Mouse (Mus musculus) mature B cell (primary cell): ENCODE results near the gene Klhl31.

Source experiments
- in situ Hi-C: fragments of 300-500 bp; cut with MboI; formaldehyde crosslinking; loops from 2 replicates; pipeline ENCODE4 v1.14.3; 2019

Klhl31 gene

DNA sequence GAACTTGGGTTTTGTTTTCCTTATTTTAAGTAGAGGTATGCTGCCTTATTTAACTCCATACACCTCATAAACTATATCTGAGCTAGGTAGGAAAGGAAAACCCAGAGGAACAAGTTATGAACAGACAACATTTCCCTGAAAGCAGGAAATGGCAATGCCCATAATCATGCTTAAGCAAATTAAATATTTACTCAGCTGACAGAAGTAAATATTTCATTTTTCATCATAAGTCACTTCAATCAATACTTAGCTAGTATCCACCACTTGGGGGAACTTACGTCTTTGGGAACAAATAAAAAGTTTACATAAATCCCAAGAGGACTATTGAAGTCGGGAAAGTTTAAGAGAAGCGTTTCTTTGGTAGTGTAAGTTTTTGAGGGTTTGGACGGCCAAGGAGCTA, 67.2 kb downstream of the Klhl31 start:
- in situ Hi-C loops = no loop called here

DNA sequence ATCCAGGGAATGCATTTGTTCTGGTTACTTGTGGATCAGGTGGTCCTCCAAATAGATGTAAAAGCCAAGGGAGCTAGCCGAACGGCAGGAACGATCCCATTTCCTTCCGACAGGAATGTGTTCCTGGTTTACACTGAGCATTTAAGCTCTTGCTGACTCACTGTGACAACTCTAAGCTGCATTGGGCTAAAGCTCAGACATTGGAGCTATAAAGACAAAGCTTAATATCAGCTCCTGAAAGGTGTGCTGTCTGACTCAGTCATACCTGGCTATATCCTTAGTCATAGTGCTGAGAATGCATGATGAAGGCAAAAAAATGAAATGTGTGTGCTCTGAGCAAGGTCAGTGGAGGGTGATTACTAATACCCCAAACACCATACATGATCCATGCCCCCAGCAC, 67.8 kb downstream of the Klhl31 start:
- in situ Hi-C loops = no loop called here

DNA sequence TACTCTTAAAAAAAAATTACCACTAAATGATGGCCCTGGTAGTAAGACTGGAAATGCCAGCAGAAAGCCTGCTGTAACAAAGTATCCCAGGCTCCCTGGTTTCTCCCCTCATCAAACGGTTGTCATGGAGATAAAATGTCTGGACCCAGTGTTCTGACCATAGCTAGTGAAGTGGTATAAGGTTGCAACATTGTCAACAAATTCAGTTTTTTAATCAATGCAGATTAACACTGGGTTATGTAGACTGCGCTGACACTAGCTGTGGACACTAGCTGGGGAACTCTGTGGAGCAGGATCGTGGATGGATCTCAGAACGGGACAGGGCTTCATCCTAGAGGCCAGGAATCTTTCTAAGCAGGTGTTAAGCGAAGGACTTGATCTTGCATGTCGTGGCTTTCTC, 70.2 kb downstream of the Klhl31 start:
- in situ Hi-C loops = no loop called here

DNA sequence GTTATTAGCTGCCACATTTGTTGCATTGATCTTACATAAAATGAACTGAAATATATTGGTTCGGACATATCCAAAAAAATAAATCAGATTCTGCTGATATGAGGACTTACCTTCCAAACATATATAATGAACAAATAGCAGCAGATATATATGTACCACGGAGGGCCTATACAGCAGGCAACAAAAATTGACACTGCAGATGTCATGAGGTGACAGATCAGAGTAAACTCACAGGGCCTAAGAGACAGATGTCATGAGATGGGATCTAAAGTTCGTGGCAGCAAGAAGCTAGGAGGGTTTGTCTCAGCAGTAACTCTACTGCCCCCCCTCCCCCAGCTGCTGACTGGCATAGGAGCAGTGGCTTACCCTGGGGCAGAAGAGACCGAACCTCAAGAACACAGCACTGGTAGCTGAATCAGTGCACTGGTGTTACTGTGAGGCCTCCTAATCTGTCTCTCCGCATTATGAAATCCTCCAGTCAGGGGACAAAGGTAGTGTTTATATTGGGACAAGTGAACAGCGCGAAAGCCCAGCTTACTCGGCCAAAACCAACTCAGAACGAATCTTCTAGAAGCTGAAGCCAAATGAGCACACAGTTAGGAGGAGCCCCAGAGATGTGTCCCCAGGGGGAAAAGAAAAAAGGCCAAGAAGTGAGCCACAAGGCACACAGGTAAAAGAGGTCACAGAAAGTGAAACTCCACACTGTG, 71.3 kb downstream of the Klhl31 start:
- in situ Hi-C loops = no loop called here

DNA sequence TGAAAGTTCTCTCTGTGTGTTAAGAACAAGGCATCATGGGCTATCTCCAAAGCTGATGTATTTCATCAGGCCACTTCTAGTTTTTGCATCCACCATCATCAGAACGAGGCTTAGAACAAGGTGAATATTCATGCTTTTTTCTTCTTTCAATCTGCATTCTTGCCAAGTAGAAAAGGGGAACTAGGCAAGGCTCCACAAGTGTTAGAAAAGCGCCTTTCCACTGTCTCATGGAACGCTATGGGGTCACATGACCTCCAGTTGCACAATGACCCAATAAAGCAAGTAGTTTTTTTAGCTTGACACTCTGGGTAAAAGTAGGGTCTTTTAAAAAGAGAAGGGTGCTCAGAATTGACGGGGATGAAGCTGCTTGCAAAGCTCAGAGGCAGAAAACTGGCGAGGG, 72.7 kb downstream of the Klhl31 start:
- in situ Hi-C loops = no loop called here
